Mouse (Mus musculus): ENCODE results near the gene Efcc1. TPM values are rescaled to one million over a fixed set of nuclear protein-coding genes. Genes with fewer than 3 reads are reported as not detected.

Gene Efcc1
- polyA plus RNA-seq, 1 experiment from 2014 or later = 6.2 TPM

DNA sequence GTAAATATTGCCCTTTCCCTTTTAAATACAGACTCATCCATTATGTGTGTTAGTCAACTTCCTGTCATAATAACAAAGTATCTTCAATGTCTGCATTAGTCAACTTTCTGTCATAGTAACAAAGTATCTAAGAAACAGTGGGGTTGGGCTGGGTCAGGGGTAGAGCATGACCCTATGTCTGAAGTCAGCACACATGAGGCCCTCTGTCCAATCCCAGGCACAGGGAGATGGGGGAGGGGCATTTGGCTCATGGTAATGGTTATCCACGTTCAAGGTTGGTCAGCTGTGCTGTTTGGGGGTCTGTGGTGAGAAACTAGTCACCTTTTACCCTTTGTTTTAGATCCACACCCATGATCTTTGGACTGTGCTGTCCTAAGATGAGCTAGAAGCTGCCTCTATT is 14.6 kb downstream of the Efcc1 start:
- H3K27me3 ChIP-seq = 0 out of 2 replicates have a peak, but pooled peaks cover 4% of the 10 kb centered on the region
- no peaks in the 10 kb centered on the region for H3K4me1 ChIP-seq (replicated peaks)
- H3K4me3 ChIP-seq = no peak overlapping the region
- no peaks in the 10 kb centered on the region for H3K9me3 ChIP-seq
- no peak overlapping the region for H3K27ac ChIP-seq
- peaks cover 2% of the 10 kb centered on the region; the same call in 1 of the 2 replicates for H3K36me3 ChIP-seq
- H3K9ac ChIP-seq = no peak overlapping the region
- H3K4me2 ChIP-seq = no peak overlapping the region
- no peak for ATAC-seq (ENCODE audit: low FRiP score)
- WGBS = 42% methylated on average over 1 of the region's 1 CpGs

DNA sequence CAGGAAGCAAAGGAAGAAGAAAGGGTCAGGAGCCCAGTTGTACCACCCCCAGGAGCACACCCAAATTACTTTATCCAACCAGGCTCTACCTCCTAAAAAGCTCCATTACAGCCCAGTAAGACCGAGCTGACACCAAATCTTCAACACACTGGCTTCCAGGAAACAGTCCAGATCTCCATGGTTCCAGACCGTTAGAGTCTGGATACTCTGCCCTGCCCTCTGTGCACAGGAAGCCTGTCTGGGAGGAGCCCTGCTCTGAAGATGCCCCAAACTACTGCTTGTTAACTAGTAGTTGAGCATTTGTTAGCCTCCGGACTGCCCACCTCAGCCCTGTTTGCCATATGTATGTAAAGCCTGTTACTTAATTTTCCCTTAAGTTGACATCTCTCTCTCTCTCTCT is 15.4 kb downstream of the Efcc1 start:
- WGBS = 75% methylated on average over 3 of the region's 3 CpGs
- no peaks in the 10 kb centered on the region for H3K4me1 ChIP-seq (replicated peaks)
- H3K9ac ChIP-seq = no peak overlapping the region
- H3K36me3 ChIP-seq = peaks cover 5% of the 10 kb centered on the region; the same call in 1 of the 2 replicates
- H3K9me3 ChIP-seq = no peaks in the 10 kb centered on the region
- H3K27me3 ChIP-seq = no peaks in the 10 kb centered on the region
- no peak overlapping the region for H3K4me2 ChIP-seq
- no peak overlapping the region for H3K4me3 ChIP-seq
- no peak for ATAC-seq (ENCODE audit: low FRiP score)
- no peak overlapping the region for H3K27ac ChIP-seq

DNA sequence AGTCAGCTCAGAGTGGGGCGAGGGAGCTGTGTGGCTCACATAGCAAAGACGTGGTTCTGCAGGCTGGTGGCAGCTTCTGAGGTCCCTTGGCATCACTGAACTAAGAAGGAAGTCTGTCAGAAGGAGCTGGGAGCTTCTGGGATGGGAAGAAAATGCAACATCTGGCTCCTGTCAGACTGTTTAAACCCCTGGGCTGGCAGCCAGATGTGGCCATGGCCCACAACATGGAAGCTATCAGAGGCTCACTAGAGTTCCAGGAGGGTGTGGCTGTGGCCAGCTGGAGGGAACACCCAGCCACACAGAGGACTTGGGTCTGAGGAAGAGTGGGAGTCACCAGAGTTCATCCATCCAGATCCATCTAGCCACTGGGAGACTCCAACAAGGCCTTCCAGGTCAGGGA is 16.2 kb downstream of the Efcc1 start:
- Histone ChIP-seq H3K9me3 (no peaks in the 10 kb centered on the region), H3K4me2 (no peak overlapping the region), H3K9ac (no peak overlapping the region), H3K27ac (no peak overlapping the region), H3K4me1 (replicated peaks) (no peaks in the 10 kb centered on the region), H3K4me3 (no peak overlapping the region), H3K36me3 (peaks cover 5% of the 10 kb centered on the region; the same call in 1 of the 2 replicates), H3K27me3 (no peaks in the 10 kb centered on the region)
- ATAC-seq (ENCODE audit: low FRiP score) = no peak
- 81% methylated on average over 2 of the region's 2 CpGs for WGBS

DNA sequence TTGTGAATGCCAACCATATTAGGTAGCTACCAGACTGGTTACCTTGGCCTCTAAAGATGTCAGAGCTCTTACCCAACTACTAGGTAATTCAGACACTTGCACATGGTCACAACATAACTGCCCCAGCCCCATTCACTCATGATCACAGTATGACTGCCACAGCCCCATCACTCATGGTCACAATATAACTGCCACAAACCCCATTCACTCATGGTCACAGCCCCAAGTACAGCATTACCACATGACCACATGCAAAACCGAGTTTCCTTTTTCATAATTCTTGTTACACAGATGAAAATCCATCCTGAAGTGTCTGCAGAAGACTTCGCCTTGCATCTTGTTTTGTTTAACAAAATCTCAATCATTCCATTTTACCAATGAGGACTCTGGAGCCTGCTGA is 17.4 kb downstream of the Efcc1 start:
- Histone ChIP-seq H3K9me3 (no peaks in the 10 kb centered on the region), H3K4me1 (replicated peaks) (no peaks in the 10 kb centered on the region), H3K4me3 (no peak overlapping the region), H3K27ac (no peak overlapping the region), H3K4me2 (no peak overlapping the region), H3K9ac (no peak overlapping the region), H3K27me3 (no peaks in the 10 kb centered on the region), H3K36me3 (peaks cover 5% of the 10 kb centered on the region; the same call in 1 of the 2 replicates)
- no peak for ATAC-seq (ENCODE audit: low FRiP score)
- WGBS = 94% methylated on average over 2 of the region's 2 CpGs

DNA sequence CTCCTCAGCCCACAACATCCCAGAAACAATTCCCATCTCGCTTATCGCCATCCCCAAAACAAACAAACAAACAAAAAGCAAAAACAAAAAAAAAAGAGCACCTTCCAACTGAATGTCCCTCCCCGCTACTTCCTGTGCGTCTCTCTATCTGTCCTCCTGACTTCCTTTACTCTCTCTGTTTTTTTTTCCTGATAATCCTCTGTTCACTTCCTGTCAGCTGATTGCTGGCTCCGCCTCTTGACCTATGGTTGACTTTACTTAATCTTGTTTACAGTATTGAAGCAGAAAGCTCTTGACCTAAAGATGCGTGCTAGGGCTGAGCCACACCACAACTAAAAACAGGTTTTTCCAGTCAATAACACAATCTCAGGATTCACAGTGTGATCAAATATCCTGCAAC is 17.9 kb downstream of the Efcc1 start:
- H3K27ac ChIP-seq = no peak overlapping the region
- H3K4me2 ChIP-seq = no peak overlapping the region
- peaks cover 5% of the 10 kb centered on the region; the same call in 1 of the 2 replicates for H3K36me3 ChIP-seq
- no peaks in the 10 kb centered on the region for H3K4me1 ChIP-seq (replicated peaks)
- no peak for ATAC-seq (ENCODE audit: low FRiP score)
- 91% methylated on average over 6 of the region's 6 CpGs for WGBS
- H3K9me3 ChIP-seq = no peaks in the 10 kb centered on the region
- no peak overlapping the region for H3K9ac ChIP-seq
- H3K4me3 ChIP-seq = no peak overlapping the region
- no peaks in the 10 kb centered on the region for H3K27me3 ChIP-seq

DNA sequence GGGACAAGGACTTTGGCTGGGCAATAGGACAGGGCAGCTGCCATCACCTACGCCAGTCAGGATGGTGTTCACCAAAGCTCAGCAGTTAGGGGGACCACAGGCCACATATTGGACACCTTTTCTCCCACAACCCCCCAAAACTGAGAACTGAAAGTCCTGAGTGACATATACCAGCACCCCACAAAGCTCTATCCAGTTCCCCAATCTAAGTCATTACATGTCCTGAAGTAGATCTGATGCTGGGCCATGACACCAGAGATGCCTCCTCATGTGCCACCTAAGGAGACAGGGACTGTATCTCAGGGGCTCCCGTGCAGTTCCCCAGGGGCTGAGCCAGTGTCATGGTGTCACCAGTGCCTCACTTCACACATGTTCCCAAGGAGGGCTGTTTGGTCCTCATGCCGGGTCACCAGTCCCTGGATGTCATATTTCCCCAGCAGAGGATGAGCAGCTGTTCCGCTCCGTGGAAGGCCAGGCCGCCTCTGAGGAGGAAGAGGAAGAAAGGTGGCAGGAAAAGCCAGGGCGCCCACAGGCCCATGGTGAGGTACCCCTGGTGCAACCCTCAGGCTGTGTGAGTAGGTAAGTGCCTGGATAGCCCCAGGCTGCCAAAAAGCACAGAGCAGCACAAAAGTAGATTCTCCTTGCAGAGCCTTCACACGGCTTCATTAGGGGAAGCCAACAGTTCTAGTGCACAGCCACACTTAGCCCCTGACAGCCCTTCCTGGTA is 19.7 kb downstream of the Efcc1 start:
- Histone ChIP-seq H3K4me2 (no peak overlapping the region), H3K36me3 (peaks cover 15% of the 10 kb centered on the region), H3K27me3 (no peaks in the 10 kb centered on the region), H3K9ac (no peak overlapping the region), H3K27ac (no peak overlapping the region), H3K4me1 (replicated peaks) (no peaks in the 10 kb centered on the region), H3K9me3 (no peaks in the 10 kb centered on the region), H3K4me3 (no peak overlapping the region)
- WGBS = 90% methylated on average over 8 of the region's 8 CpGs
- no peak for ATAC-seq (ENCODE audit: low FRiP score)

DNA sequence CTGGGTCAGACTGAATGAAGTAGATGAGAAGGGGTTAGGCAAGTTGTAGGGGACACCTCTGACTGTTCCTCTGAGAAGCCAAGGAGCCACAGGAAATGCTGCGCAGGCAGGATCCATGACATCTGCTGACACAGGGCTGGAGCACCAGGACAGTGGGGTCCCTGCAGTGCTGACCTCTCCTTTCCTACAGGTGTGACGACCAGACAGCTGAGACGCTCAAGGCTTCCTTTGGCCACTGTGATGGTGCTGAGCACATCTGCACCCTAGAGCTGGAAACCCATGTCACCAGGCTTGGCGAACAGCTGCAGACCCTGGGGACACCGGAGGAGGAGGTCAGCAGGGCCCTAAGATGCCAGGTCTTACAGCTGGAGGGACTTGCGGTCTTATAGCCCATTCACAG is 20.9 kb downstream of the Efcc1 start:
- Histone ChIP-seq H3K27ac (no peak overlapping the region), H3K9me3 (no peaks in the 10 kb centered on the region), H3K4me1 (replicated peaks) (no peaks in the 10 kb centered on the region), H3K4me2 (no peak overlapping the region), H3K27me3 (no peaks in the 10 kb centered on the region), H3K9ac (no peak overlapping the region), H3K4me3 (no peak overlapping the region), H3K36me3 (peaks cover 23% of the 10 kb centered on the region)
- WGBS = 92% methylated on average over 6 of the region's 6 CpGs
- ATAC-seq (ENCODE audit: low FRiP score) = no peak

DNA sequence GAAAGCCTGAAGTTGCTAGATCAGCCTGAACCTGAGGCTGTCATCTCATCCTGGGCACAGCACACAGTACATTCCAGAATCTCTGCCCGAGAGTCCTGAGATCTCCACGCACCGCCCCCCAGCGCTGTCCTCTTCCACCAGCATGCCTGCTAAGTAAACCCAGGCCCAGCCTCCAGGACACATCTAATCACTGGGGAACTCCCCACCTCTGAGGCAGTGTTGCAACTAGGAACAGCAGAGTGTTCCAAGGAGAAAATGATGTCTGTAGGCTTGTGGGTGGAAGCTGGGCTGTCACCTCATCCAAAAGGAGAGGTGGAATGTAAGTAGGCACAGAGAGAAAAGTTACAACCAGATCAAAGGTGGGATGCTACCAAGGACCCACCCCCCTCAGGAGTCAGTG is 24.5 kb downstream of the Efcc1 start:
- no peaks in the 10 kb centered on the region for H3K9me3 ChIP-seq
- H3K9ac ChIP-seq = no peak overlapping the region
- 97% methylated on average over 4 of the region's 4 CpGs for WGBS
- H3K36me3 ChIP-seq = peaks cover 33% of the 10 kb centered on the region
- H3K27me3 ChIP-seq = no peaks in the 10 kb centered on the region
- H3K4me3 ChIP-seq = no peak overlapping the region
- H3K27ac ChIP-seq = no peak overlapping the region
- H3K4me2 ChIP-seq = no peak overlapping the region
- no peaks in the 10 kb centered on the region for H3K4me1 ChIP-seq (replicated peaks)
- no peak for ATAC-seq (ENCODE audit: low FRiP score)

DNA sequence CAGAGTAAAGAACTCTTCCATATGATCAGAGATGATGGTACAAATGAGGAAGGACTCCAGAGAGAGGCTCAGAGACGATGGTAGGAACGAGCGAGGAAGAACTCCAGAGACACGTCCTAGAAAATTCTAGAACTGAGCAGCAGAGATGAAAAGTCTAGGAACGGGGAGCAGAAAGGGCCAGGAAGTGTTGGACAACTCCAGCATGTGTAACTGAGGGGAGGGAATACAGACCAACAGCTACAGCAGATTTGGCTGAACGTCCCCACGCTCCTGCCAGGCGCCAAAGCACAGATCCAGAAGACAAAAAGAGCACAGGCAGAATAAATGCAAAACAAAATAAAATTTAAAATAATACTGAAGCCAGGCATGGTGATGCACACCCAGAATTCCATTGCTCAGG is 26.2 kb downstream of the Efcc1 start:
- H3K9me3 ChIP-seq = no peaks in the 10 kb centered on the region
- H3K4me3 ChIP-seq = no peak overlapping the region
- no peak overlapping the region for H3K4me2 ChIP-seq
- no peak for ATAC-seq (ENCODE audit: low FRiP score)
- no peak overlapping the region for H3K27ac ChIP-seq
- WGBS = 94% methylated on average over 8 of the region's 8 CpGs
- H3K4me1 ChIP-seq (replicated peaks) = no peaks in the 10 kb centered on the region
- H3K27me3 ChIP-seq = no peaks in the 10 kb centered on the region
- H3K36me3 ChIP-seq = peaks cover 28% of the 10 kb centered on the region
- H3K9ac ChIP-seq = no peak overlapping the region

DNA sequence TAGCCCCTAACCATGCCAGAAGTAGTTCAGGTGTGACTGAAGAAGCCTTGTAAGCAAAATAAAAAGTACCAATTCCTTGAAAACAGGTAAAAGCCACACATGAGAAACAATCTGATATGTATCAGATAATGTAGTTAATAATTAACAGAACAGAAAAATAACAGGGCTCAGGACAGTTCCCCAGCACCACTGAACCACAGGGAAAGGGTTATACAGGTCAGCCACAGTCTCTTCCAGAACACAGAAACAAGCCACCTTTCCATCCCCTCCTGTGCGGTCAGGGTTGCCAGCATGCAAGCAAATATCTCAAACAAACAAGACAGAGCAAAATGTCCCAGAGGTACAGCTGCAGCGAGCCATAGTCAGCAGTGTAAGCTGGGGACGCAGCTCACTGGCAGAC is 28.7 kb downstream of the Efcc1 start:
- peaks cover 28% of the 10 kb centered on the region for H3K36me3 ChIP-seq
- no peak for ATAC-seq (ENCODE audit: low FRiP score)
- H3K4me2 ChIP-seq = no peak overlapping the region
- H3K4me3 ChIP-seq = no peak overlapping the region
- H3K4me1 ChIP-seq (replicated peaks) = no peaks in the 10 kb centered on the region
- H3K9ac ChIP-seq = no peak overlapping the region
- no peaks in the 10 kb centered on the region for H3K27me3 ChIP-seq
- WGBS = 78% methylated on average over 3 of the region's 3 CpGs
- H3K9me3 ChIP-seq = no peaks in the 10 kb centered on the region
- no peak overlapping the region for H3K27ac ChIP-seq

DNA sequence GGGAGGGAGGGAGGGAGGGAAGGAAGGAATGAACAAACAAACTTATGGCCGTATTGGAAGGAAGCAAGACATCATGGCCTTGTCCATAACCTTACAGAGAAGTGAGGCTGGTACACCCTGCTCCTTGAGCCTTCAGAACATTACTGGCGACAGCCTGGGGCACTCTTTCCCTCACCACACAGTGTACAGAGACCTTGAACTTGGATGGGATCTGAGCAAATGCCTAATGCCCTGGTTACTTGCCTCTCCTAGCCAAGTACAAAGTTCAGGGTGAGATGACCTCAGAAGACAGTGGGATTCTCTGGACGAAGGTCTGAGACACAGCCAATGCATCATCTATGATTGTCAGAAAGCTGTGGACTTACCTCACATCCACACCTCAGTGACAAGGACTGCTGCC is 29.2 kb downstream of the Efcc1 start:
- Histone ChIP-seq H3K4me3 (no peak overlapping the region), H3K9me3 (no peaks in the 10 kb centered on the region), H3K4me1 (replicated peaks) (no peaks in the 10 kb centered on the region), H3K4me2 (no peak overlapping the region), H3K27me3 (no peaks in the 10 kb centered on the region), H3K27ac (no peak overlapping the region), H3K36me3 (peaks cover 24% of the 10 kb centered on the region), H3K9ac (no peak overlapping the region)
- no peak for ATAC-seq (ENCODE audit: low FRiP score)
- 79% methylated on average over 3 of the region's 3 CpGs for WGBS

DNA sequence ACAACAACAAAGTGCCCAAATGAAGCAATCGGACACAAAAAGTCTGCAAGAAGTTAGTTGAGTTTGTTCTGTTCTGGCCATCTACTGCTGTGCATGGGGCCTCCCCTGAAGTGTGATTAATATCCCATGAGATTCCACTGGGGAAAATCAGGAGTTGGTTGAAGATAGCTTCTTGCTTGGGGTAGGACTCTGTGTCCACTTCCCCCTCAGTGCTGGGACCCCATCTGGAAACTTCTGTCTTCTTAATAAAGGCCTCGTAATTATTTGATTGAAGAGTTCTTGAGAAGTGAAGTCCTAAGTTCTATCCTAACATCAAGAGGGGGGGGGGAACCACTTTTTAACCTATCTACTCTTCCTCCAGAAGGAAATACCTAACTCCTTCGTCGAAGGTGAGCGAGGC is 31.5 kb downstream of the Efcc1 start:
- Histone ChIP-seq H3K4me3 (no peak overlapping the region), H3K27me3 (no peaks in the 10 kb centered on the region), H3K36me3 (peaks cover 8% of the 10 kb centered on the region), H3K4me1 (replicated peaks) (no peaks in the 10 kb centered on the region), H3K9me3 (no peaks in the 10 kb centered on the region), H3K9ac (no peak overlapping the region), H3K27ac (no peak overlapping the region), H3K4me2 (no peak overlapping the region)
- 90% methylated on average over 5 of the region's 5 CpGs for WGBS
- ATAC-seq (ENCODE audit: low FRiP score) = no peak
